Mouse (Mus musculus): ENCODE measurements around the gene Olfr775. TPM values are rescaled to one million over a fixed set of nuclear protein-coding genes. Genes with fewer than 3 reads are reported as not detected.

Olfr775 gene
- not detected in 2 replicates for total RNA-seq (2021)
- long read RNA-seq, experiment 1 = 0 reads
- long read RNA-seq, experiment 2 = 0 reads

DNA sequence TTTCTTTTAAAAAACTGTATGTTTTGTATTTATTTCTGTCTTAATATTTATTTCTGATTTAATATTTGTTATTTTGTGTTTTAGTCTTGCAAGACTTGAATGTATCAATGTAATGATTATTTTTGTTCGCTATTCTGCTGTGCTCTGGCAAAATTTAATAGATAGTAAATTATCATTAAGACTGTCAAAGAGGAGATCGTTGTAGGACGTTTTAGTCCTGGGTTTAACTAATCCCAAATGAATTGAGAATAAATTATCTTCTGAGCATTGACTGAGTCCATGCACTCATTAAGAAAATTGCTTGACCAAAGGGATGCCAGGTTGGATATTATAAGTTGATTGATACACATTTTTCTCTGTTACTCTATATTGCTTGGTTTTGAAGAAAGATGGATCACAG lies at the start of gene Olfr775:
TSS of gene Olfr775 (plus strand) at position 301 of the 400 bp plus-strand sequence.
- no peak for DNase-seq

DNA sequence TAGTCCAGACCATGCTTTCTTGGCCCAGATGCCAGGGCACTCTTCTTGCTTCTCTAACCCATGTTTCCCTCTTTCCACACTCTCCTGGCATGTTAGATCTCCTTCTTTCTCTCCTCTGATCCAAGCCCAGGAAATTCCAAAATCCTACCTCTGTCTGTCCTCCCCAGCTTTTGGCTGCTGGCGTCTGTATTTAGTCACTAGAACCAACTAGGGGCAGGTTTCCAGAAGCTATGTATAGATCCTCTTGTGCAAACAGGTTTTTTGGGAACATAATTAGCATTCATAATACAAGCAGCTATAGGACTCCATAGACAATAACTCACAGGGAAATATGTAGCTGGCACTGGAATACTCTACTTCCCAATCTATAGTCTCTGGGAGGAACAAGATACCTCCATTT lies 17.5 kb upstream of the Olfr775 start:
- DNase-seq = no peak

DNA sequence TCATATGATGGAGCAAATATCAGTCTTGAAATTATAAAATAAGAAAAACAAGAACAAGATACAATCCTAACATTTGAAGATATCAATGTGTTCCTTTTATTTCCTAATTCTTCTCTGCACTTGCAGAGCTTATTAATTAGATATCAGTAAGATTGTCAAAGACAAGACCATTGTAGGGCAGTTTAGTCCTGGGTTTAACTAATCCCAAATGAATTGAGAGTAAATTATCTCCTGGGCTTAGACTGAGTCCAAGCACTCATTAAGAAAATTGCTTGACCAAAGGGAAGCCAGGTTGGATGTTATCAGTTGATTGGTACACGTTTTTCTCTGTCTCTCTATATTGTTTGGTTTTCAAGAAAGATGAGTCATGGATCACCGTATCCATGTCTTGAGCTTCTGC lies 12.3 kb upstream of the Olfr775 start, which contains the start of gene Olfr774:
TSS of gene Olfr774 (plus strand) at position 301 of the 400 bp plus-strand sequence.
- no peak for DNase-seq

DNA sequence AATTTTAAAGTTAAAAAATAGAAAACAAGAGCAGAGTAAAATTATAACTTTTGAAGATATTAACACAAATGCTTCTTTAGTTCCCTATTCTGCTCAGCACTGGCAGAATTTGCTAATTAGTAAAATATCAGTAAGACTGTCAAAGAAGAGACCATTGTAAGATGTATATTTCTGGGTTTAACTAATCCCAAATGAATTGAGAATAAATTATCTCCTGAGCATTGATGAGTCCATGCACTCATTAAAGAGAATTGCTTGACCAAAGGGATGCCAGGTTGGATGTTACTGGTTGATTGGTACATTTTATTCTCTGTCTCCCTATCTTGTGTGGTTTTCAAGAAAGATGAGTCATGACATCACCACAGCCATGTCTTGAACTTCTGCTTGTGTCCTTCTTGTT lies 10.6 kb downstream of the Olfr775 start, which contains the start of gene Olfr776:
TSS of gene Olfr776 (plus strand) at position 301 of the 400 bp plus-strand sequence.
- no peak for DNase-seq

DNA sequence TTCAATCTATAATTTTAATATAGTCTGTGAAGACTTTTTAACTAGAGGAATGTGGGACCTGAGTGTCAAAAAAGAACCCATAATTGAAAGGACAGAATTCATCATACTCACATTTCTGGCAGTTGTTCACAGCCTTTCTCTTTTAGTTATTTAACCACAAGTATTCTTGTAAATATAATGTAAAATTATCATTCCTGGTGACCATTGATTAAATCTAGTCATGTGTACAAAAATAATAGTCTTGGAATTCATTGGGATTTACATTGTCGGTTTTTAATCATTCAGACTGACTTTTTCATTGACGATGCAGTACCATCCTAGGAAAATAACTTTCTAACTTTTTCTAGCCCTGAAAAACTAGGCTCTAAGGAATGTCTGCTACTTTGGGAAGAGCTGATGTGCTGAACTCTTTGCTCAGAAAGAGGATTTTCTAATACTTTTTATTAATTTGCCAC lies 22.9 kb downstream of the Olfr775 start, which contains the start of gene Olfr777:
TSS of gene Olfr777 (minus strand) at position 405 of the 455 bp plus-strand sequence.
- no peak for DNase-seq

Other genes with a start within 250 kb of the Olfr775 start
- gene Olfr763, start 237.6 kb upstream of the Olfr775 start, total RNA-seq (2021) = not detected in 2 replicates
- not detected in 2 replicates for gene Olfr764-ps1, start 208.5 kb upstream of the Olfr775 start, total RNA-seq (2021)
- gene Olfr765, start 198.4 kb upstream of the Olfr775 start, total RNA-seq (2021) = not detected in 2 replicates
- not detected in 2 replicates for gene Olfr766-ps1, start 179.4 kb upstream of the Olfr775 start, total RNA-seq (2021)
- not detected in 2 replicates for gene Olfr767, start 165.5 kb upstream of the Olfr775 start, total RNA-seq (2021)
- not detected in 2 replicates for gene Olfr768, start 149.0 kb upstream of the Olfr775 start, total RNA-seq (2021)
- gene Olfr769, start 130.6 kb upstream of the Olfr775 start, total RNA-seq (2021) = not detected in 2 replicates
- not detected in 2 replicates for gene Olfr770, start 109.4 kb upstream of the Olfr775 start, total RNA-seq (2021)
- not detected in 2 replicates for gene Olfr771, start 83.7 kb upstream of the Olfr775 start, total RNA-seq (2021)
- gene Olfr772, start 70.5 kb upstream of the Olfr775 start, total RNA-seq (2021) = not detected in 2 replicates
- not detected in 2 replicates for gene Olfr773, start 61.0 kb upstream of the Olfr775 start, total RNA-seq (2021)
- not detected in 2 replicates for gene Olfr774, start 12.2 kb upstream of the Olfr775 start, total RNA-seq (2021)
- not detected in 2 replicates for gene Olfr776, start 10.7 kb downstream of the Olfr775 start, total RNA-seq (2021)
- gene Olfr777, start 23.1 kb downstream of the Olfr775 start, total RNA-seq (2021) = not detected in 2 replicates
- not detected in 2 replicates for gene Olfr780, start 69.7 kb downstream of the Olfr775 start, total RNA-seq (2021)
- not detected in 2 replicates for gene Olfr781, start 80.4 kb downstream of the Olfr775 start, total RNA-seq (2021)
- gene Olfr782, start 100.4 kb downstream of the Olfr775 start, total RNA-seq (2021) = not detected in 2 replicates
- gene Olfr784, start 135.7 kb downstream of the Olfr775 start, total RNA-seq (2021) = not detected in 2 replicates
- not detected in 2 replicates for gene Olfr785, start 157.0 kb downstream of the Olfr775 start, total RNA-seq (2021)
- gene Olfr786, start 178.9 kb downstream of the Olfr775 start, total RNA-seq (2021) = not detected in 2 replicates
- not detected in 2 replicates for gene Olfr787, start 213.4 kb downstream of the Olfr775 start, total RNA-seq (2021)
- gene Olfr788, start 222.6 kb downstream of the Olfr775 start, total RNA-seq (2021) = not detected in 2 replicates
- not detected in 2 replicates for gene Olfr789, start 236.3 kb downstream of the Olfr775 start, total RNA-seq (2021)

Data from adrenal gland, postnatal 14 days (tissue).